Mouse (Mus musculus): Measurements from ENCODE around the gene Mag.
A peak's percentile ranks its signal among the peaks of the same experiment; 100 is the strongest.

Mag gene

DNA sequence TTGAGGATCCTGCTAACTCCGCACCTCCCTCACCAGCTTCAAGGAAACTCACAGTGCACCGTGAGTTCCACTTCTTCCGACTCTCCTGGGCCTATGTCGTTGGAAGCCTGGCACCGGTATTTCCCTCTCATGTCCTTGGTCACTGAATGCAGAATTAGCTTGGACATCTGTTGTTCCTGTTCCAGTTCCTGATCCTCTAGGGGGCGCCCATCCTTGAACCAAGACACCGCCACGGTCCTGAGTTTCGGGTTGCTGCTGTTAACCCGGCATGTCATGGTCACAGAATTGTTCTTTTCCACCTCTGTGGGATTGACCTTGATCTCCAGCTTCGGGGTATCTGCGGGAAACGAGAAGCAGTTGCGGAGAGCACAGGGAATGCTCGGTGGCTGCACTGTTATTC, 41.6 kb downstream of the Mag start:
- DNase-seq (ENCODE audit: low read depth) = peak; percentile 78

DNA sequence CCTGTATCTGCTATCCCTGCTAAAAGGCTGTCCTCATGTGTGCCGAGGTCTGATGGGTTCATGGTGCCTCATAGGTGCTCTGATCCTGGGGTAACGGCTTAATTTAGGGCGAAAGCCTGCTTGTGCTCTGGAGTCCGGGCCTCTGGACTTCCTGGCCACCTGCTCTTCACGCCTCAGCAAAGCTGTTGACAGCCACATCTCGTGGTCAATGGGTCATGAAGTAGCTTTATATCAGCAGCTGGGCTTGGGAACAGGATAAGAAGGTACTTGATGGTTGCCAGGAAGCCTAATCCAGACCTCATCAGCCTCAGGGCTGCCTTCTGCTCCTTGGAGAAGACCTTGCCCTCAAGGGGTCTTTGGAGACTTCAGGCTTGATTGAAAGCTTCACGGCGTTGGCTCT, 51.3 kb downstream of the Mag start:
- no peak for DNase-seq (ENCODE audit: low read depth)

DNA sequence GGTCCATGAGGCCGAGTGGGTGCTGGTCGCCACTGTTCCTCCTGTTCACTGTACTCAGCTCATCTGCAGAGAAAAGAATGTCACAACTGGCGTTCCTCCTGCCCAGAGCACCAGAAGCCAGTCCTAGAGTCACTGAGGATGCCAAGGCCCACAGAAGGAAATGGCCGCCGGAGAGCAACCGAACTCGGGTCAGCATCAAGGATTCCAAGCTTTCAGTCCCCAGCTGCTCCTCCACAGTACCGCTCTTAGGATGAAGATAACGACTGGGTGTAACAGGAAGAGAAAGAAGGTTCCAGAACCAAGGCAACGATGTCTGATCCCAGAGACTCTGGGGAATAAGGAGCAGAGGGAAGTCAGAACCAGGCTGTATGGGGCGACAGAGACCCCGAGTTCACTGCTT, 53.2 kb downstream of the Mag start, which contains the start of gene Ffar1:
TSS of gene Ffar1 (minus strand) at position 101 of the 400 bp plus-strand sequence.
- no peak for DNase-seq (ENCODE audit: low read depth)

DNA sequence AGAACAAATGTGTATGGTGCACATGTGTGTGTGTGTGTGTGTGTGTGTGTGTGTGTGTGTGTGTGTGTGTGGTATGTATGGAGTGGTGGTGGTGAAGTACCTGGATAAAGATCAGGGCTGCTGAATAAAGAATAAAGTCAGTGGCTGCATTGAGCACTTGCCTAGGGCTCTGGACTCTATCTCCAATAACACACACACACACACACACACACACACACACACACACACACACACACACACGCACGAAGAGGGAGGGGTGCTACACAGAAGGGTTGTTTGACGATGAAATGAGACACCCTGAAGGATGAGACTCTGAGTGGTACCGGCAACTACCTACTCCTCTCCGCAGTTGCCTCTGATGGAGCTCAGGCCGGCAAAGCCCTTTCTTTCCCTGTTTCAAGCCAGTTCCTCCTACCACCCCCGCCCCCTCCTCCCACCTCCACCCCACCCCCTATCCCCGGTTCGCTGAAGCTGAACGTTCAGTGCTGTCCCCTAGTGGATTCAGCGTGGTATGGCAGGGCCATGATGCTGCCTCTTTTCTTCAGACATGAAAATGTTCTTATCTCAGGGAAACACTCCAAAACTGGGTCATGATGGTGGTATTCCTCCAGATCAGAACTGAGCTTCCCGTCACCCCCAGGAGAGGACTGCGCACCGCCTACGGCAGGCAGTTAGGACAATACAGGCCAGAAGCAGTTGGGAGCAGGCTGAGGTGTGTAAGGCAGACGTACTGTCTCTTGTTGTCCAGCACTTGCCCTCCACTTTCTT, 54.9 kb downstream of the Mag start:
- DNase-seq (ENCODE audit: low read depth) = peak; percentile 85

DNA sequence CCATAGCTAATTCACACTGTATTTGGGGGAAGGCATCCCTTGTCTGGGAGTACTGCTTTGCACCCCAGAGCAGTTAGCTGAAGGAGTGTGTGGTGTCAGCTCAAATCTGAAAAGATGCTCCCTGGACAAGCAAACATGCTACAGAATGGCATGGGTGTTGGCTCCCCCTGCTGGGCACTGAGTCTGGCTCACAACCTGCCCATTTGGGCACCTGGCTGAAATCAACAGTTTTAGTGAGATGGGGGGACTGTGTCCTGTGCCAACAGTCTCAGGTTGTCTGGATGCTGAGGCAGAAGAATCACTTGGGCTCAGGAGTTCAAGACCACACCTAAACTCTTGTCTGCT, 55.4 kb downstream of the Mag start:
- DNase-seq (ENCODE audit: low read depth) = peak; percentile 92

DNA sequence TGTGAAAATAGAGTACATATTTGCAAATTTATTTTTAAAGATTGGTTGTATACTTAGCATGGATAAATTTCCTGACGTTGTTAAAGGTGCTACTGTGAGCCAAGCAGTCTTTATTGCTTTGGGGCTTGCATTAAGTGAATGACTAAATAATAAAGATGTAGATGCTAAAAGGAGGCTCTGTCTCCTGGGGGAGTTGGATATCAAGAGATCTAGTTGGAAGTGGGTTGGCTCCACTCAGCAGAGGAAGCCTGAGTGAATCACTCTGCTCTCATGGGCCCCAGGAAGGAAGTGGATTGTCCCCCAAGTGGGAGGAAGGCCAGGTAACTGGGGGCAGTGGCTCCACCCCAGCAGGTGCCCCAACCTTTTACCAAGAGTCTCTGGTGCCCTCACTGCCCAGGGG, 56.9 kb downstream of the Mag start:
- peak; percentile 56 for DNase-seq (ENCODE audit: low read depth)

DNA sequence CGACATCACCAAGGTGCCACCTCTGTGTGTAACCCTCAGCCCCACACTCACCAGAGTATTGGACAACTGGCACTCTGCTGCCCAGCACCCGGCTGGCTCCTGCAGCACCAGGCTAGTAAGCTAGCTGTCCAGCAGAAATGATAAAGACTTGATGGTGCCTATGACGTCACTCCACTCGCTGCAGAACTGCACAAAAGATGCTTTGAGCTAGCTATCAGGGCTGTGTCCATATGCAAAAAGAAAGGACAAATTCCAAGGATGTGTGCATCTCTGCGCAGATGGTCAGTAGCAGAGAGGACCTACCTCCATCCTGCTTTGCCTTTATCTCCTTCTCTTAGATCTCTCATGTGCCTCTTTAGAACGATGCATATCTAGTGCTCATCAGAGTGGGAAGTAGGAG, 58.6 kb downstream of the Mag start, which contains the start of gene Ffar3:
TSS of gene Ffar3 (minus strand) at position 101 of the 400 bp plus-strand sequence.
- no peak for DNase-seq (ENCODE audit: low read depth)

DNA sequence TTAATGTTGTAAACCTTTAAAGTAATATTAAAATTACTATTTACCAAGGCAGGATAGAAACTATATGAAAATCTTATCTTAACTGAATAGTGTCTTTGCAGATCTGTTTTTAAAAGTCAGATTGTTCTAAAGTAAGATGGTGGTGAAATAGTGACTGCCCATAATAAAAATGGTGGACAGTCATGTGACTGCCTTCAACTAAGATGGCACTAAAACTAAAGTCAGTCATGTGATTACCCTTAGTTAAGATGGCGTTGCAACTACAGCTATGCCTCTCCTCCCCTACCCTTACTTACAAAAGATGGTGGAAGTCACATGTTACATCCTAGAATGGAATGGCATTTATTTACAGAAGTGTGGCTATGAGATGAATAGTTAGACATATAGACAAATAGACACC, 63.3 kb downstream of the Mag start:
- no peak for DNase-seq (ENCODE audit: low read depth)
